Mouse (Mus musculus) kidney, adult 18-20 months (tissue): ENCODE results near the gene Olfr481.

Experiments
- DNase-seq: peaks from one replicate; pipeline ENCODE4 v3.0.0; 2021

The Olfr481 gene

DNA sequence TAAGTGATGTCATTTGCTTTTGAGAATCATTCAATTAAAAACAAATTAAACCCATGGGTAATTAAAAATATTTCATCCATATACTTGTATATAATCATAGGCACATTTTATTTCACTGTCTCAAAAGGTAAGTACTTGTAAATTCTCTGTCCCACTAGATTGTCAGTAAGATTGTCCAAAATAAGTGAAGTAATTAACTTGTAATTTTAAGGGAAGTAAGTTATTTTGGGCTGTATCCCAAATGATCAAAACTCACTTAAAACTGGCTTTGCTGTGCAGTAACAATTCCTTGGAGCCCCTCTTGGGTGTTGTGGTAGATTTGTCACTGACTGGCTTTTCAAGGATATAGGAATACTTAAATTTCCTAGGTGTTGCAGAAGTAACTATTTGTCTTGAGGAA, at the start of gene Olfr481:
TSS of gene Olfr481 (plus strand) at position 301 of the 400 bp plus-strand sequence.
- DNase-seq, result no peak

DNA sequence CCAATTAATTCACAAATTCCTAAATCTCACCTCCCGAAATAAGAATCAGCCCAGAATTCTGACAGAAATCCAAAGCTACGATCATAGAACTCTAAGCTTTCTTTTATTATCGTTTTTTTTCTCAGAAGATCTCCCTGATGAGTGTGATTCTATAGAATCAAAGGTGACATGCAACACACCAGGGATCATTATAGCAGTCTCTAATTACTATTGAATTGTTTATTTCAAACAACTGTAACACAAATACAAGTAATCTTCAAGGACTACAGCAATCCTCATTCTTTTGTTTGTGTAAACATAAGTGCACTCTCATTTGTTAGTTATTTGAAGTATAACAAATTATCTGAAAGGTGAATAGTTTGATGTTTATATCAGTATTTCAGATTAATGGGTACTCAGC, 45.8 kb upstream of the Olfr481 start, which contains the start of gene Olfr478:
TSS of gene Olfr478 (minus strand) at position 101 of the 400 bp plus-strand sequence.
- no peak for DNase-seq

DNA sequence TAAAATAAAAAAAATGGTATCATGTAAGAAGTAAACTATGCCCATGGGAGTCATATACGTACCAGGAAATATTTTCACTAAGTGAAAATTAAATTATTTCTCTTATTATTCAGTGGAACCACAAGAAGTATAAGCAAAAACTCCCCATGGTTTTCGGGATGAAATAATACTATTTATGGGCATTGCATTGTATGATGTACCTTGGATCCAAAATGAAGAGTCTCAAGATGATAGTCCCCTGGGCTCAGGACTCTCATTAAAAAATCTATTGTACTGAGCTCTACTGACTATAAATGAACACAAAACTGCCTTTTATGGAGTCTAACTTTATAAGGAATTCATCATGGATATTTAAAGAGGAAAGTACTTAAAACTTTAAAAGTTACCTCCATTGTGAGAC, 29.3 kb upstream of the Olfr481 start, which contains the start of gene Olfr479:
TSS of gene Olfr479 (plus strand) at position 301 of the 400 bp plus-strand sequence.
- no peak for DNase-seq

DNA sequence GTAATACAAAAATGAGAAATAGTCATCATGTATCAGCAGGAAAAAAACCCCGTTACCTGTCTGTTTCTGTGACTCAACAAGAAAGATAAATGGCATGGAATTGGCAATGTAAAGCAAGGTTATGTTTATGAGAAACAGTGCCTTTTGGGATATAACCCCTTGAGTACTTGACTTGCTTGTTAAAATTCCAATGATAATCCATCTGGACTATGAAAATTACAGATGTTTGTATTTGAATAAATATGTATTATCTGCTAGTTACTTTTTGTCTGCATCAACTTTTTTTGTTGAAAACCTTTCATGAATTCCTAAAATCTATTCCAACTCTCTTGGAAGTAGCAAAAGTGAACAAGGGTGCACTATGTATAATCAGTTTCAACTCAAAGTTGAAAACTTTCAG, 12.4 kb upstream of the Olfr481 start, which contains the start of gene Olfr480:
TSS of gene Olfr480 (minus strand) at position 101 of the 400 bp plus-strand sequence.
- no peak for DNase-seq

DNA sequence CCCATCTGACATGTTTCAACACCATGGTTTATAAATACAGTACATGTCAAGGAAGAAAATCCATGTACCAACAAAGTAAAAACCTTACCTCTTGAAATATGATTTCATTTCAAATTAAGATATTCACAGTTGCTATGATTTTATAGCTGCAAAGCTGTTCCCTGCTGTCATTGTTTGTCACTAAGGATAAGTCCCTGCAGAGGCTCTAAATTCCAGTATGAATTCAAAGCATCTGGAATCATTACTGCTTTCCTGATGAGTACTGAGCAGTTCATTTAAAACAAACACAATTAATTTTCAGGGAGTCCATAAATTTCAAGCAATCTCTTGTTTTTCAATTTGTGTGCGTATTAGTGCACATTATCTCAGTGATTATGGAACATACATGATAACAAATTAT, 17.8 kb downstream of the Olfr481 start, which contains the start of gene Olfr482:
TSS of gene Olfr482 (minus strand) at position 101 of the 400 bp plus-strand sequence.
- no peak for DNase-seq

DNA sequence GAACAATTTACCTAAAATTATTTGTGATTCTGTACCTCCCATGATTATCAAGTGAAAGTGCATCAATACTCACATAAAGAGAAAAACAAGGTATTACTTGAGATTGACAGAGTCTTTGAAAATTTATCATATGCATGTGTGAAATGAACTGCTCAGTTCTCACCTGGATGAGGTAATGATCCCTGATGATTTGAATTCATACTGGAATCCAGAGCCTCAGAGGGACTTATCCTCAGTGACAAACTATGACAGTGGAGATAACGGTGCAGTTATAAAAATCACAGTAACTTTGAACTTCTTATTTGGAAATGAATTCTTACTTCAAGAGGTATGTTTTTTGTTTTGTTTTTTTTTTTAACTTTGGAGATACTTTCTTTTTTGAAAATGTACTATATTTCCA, 20.9 kb downstream of the Olfr481 start, which contains the start of gene Olfr483:
TSS of gene Olfr483 (plus strand) at position 301 of the 400 bp plus-strand sequence.
- no peak for DNase-seq

DNA sequence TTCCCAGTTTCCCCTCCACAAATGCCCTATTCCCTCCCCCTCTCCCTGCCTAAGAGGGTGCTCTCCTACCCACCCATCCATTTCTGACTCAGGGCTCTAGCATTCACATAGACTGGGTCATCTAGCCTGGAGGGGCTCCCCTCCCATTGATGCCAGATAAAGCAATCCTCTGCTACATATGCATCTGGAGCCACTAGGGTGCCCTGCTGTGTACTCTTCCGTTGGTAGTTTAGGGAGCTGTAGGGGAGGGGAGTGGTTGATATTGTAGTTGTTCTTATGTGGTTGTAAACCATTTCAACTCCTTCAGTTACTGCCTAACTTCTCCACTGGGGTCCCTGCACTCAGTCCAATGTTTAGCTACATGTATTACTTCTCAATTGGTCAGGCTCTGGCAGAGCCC, 41.0 kb downstream of the Olfr481 start:
- DNase-seq, result no peak

DNA sequence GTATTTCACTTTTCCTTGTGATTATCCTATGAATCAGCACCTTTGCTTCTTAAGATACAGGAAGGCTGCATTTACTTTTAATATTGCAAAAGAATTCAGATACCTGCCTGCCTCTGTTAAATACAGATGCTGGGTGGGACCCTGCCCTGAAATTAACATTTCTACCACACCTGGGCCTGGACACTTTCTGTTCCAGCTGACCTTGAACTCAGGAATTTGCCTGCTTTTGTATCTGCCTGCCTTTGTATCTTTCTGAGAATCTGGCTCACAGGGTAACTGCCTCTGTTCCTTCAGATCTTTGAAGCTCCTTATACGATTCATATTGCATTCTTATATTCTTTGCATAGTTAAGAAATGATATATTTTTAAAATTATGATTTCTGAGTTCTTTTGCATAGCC, 41.8 kb downstream of the Olfr481 start:
- DNase-seq, result no peak

DNA sequence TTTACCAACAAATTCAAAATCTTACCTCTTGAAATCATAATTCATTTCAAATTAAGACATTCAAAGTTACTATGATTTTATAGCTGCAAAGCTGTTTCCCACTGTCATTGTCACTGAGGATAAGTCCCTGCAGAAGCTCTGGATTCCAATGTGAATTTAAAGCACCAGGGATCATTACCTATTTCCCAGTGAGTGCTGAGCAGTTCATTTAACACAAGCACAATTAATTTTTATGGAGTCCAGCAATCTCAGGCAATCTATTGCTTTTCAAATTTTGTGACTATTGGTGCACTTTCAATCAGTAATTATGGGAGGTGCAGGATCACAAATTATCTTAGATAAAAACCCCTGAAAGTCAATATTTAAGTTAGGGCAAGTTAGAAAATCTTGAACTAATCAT, 47.7 kb downstream of the Olfr481 start, which contains the start of gene Olfr484:
TSS of gene Olfr484 (minus strand) at position 101 of the 400 bp plus-strand sequence.
- DNase-seq, result no peak
